Mouse (Mus musculus) hindbrain, embryonic 13.5 days (tissue): ENCODE data around the gene Glod5. TPM values are rescaled to one million over a fixed set of nuclear protein-coding genes. Genes with fewer than 3 reads are reported as not detected.

Experiments used
- ATAC-seq: fragments of 200-750 bp; cut with Nextera tagmentation; 2 replicates; pipeline ENCODE4 v1.8.0; 2017; ENCODE audit warnings: moderate TSS enrichment; ENCODE audit not compliant: low FRiP score
- H3K27ac ChIP-seq: fragments of 300-500 bp; sonication (generic); 2 replicates; pipeline ENCODE4 v1.5.1; 2015; ENCODE audit warnings: inconsistent platforms, mild to moderate bottlenecking, moderate library complexity
- H3K27me3 ChIP-seq: fragments of 300-500 bp; sonication (generic); 2 replicates; pipeline ENCODE4 v1.6.1; 2015; ENCODE audit warnings: mild to moderate bottlenecking, inconsistent platforms
- H3K36me3 ChIP-seq: fragments of 300-500 bp; sonication (generic); 2 replicates; pipeline ENCODE4 v1.6.1; 2015; ENCODE audit warnings: mild to moderate bottlenecking, inconsistent platforms
- H3K4me1 ChIP-seq: fragments of 300-500 bp; sonication (generic); replicated peaks from 2 replicates; pipeline ENCODE4 v1.6.1; 2015; ENCODE audit warnings: inconsistent platforms
- H3K4me2 ChIP-seq: fragments of 300-500 bp; sonication (generic); 2 replicates; pipeline ENCODE4 v1.6.1; 2015; ENCODE audit warnings: inconsistent platforms, mild to moderate bottlenecking, moderate library complexity
- H3K4me3 ChIP-seq: fragments of 300-500 bp; sonication (generic); 2 replicates; pipeline ENCODE4 v1.5.1; 2015; ENCODE audit warnings: mild to moderate bottlenecking, inconsistent platforms
- H3K9ac ChIP-seq: fragments of 300-500 bp; sonication (generic); 2 replicates; pipeline ENCODE4 v1.6.1; 2015; ENCODE audit warnings: mild to moderate bottlenecking, inconsistent platforms
- H3K9me3 ChIP-seq: fragments of 300-500 bp; sonication (generic); 2 replicates; pipeline ENCODE4 v1.6.1; 2016; ENCODE audit warnings: inconsistent platforms
- WGBS: fragments of 180-500 bp; shearing (Covaris S2); methylation state at CpG from one replicate; pipeline ENCODE4 v1.1.7; 2015; 5-methylcytosine and 5-hydroxymethylcytosine counted together
- polyA plus RNA-seq: library from polyadenylated mRNA; unstranded; fragments of >200 nt; fragmentation: Nextera tagmentation; extraction: Ambion mirVana; gene quantifications from 2 replicates; pipeline ENCODE4 v1.2.1, GENCODE M21; 2015

The Glod5 gene
- polyA plus RNA-seq, 1 experiment from 2014 or later: 0.53 TPM

DNA sequence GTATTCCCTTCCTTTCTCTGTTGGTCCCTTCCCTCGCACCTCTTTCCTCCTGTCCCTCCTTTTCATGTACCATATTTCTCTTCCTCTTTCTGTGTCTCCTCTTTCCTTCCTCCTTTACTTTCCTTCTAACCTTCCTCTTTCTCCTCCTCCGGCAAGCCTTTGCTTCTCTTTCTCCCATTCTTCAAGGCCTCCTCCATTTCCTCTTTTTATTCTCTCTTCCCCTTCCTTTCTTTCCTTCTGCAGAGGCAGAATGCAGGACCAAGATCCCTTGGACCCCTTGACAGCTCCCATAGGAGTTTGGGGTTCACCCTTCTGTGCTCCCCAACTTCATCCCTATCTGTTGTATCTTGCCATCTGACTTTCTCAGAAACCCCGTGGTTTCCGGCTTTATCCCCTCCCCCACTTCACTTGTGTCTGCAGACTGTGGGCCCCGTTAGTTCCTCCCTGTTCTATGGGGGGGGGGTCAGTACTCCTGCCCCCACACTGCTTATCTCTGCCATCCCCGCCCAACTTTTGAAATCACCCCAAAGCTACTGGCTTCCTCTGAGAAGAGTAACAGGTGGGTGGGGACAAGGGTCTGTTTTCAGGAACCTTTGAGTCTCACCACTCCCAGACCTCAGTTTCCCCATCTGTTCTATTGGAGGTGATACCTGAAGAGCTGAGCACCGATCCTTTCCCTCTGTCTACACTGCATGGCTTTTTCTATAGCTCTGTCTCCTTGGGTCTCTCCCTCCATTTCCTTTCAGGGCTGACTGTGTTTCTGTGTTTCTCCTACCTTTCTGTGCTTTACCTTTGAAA is 54.3 kb downstream of the Glod5 start:
- H3K27me3 ChIP-seq: no peaks in the 10 kb centered on the region
- WGBS: 82% methylated on average over 7 of the region's 7 CpGs
- H3K36me3 ChIP-seq: no peaks in the 10 kb centered on the region
- peaks cover 3% of the 10 kb centered on the region; the same call in 1 of the 2 replicates for H3K9me3 ChIP-seq
- H3K4me3 ChIP-seq: no peak overlapping the region
- no peaks in the 10 kb centered on the region for H3K4me1 ChIP-seq
- no peak overlapping the region for H3K27ac ChIP-seq
- H3K4me2 ChIP-seq: no peak overlapping the region
- no peak for ATAC-seq
- H3K9ac ChIP-seq: no peak overlapping the region

DNA sequence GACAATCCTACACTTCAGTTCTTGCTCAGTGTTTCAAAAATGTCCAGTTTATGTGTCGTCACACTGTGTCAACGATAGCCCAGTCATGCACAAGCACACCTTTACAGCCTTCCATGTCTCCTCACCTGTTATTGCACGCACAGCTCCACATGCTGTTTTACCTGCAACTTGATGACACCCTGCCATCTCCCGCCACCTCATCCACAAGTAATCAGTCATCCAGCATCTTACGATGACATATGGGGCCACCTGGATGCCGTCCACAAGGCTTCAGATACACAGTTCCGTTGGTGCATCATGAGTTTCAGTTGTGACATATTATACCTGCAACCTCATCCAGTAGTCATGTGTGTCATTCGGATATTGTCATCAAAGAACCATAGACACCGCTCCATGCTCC is 59.4 kb downstream of the Glod5 start:
- no peak for ATAC-seq
- H3K27me3 ChIP-seq: no peaks in the 10 kb centered on the region
- peaks cover 3% of the 10 kb centered on the region; the same call in 1 of the 2 replicates for H3K9me3 ChIP-seq
- 93% methylated on average over 9 of the region's 9 CpGs for WGBS
- H3K4me1 ChIP-seq: no peaks in the 10 kb centered on the region
- no peaks in the 10 kb centered on the region for H3K36me3 ChIP-seq
- no peak overlapping the region for H3K4me3 ChIP-seq
- no peak overlapping the region for H3K27ac ChIP-seq
- no peak overlapping the region for H3K9ac ChIP-seq
- H3K4me2 ChIP-seq: no peak overlapping the region

Other genes starting within 250 kb of the Glod5 start
- gene Gripap1, start 228.7 kb downstream of the Glod5 start, polyA plus RNA-seq: 73.9 and 77.7 TPM in 2 replicates
- gene Kcnd1, start 196.2 kb downstream of the Glod5 start, polyA plus RNA-seq: 2.5 and 3.0 TPM in 2 replicates
- 44.2 and 48.3 TPM in 2 replicates for gene Otud5, start 177.1 kb downstream of the Glod5 start, polyA plus RNA-seq
- 16.0 and 18.7 TPM in 2 replicates for gene Pim2, start 140.2 kb downstream of the Glod5 start, polyA plus RNA-seq
- 40.9 and 42.3 TPM in 2 replicates for gene Slc35a2, start 134.5 kb downstream of the Glod5 start, polyA plus RNA-seq
- 214 and 222 TPM in 2 replicates for gene Pqbp1, start 119.2 kb downstream of the Glod5 start, polyA plus RNA-seq
- 159 and 162 TPM in 2 replicates for gene Timm17b, start 119.1 kb downstream of the Glod5 start, polyA plus RNA-seq
- gene Gm10491, start 110.7 kb downstream of the Glod5 start, polyA plus RNA-seq: not detected in 2 replicates
- gene Gm10490, start 109.0 kb downstream of the Glod5 start, polyA plus RNA-seq: not detected in 2 replicates
- gene Pcsk1n, start 98.7 kb downstream of the Glod5 start, polyA plus RNA-seq: 223 and 225 TPM in 2 replicates
- gene Eras, start 89.9 kb downstream of the Glod5 start, polyA plus RNA-seq: 0.16 TPM in 1 of 2 replicates, not detected in the other
- gene Hdac6, start 70.6 kb downstream of the Glod5 start, polyA plus RNA-seq: 65.1 and 66.1 TPM in 2 replicates
- gene Gata1, start 40.4 kb downstream of the Glod5 start, polyA plus RNA-seq: 0.23 and 0.29 TPM in 2 replicates
- gene Suv39h1, start 56.3 kb upstream of the Glod5 start, polyA plus RNA-seq: 39.9 and 40.8 TPM in 2 replicates
- 0.12 and 0.18 TPM in 2 replicates for gene Was, start 72.0 kb upstream of the Glod5 start, polyA plus RNA-seq
- 58.5 and 60.9 TPM in 2 replicates for gene Wdr13, start 114.4 kb upstream of the Glod5 start, polyA plus RNA-seq
- 336 and 358 TPM in 2 replicates for gene Rbm3, start 127.4 kb upstream of the Glod5 start, polyA plus RNA-seq
- gene Tbc1d25, start 157.7 kb upstream of the Glod5 start, polyA plus RNA-seq: 19.8 and 21.0 TPM in 2 replicates
- gene Ebp, start 175.0 kb upstream of the Glod5 start, polyA plus RNA-seq: 26.4 and 29.5 TPM in 2 replicates
- 43.4 and 50.0 TPM in 2 replicates for gene Porcn, start 188.0 kb upstream of the Glod5 start, polyA plus RNA-seq
- gene Ftsj1, start 233.9 kb upstream of the Glod5 start, polyA plus RNA-seq: 46.9 and 48.4 TPM in 2 replicates